Mouse (Mus musculus) forebrain, embryonic 10.5 days (tissue): Measurements from ENCODE around the gene Ccdc102a. TPM values are rescaled to one million over a fixed set of nuclear protein-coding genes. Genes with fewer than 3 reads are reported as not detected.

ENCODE experiments used
- DNase-seq: peaks from one replicate; pipeline ENCODE4 v3.0.0-alpha.2; 2017; ENCODE audit warnings: low spot score; ENCODE audit errors: extremely low spot score
- H3K27ac ChIP-seq: fragments of 300-500 bp; sonication (generic); 2 replicates; pipeline ENCODE4 v1.5.1; 2016; ENCODE audit warnings: mild to moderate bottlenecking
- H3K27me3 ChIP-seq: fragments of 300-500 bp; sonication (generic); 2 replicates; pipeline ENCODE4 v1.6.1; 2016; ENCODE audit warnings: mild to moderate bottlenecking; ENCODE audit not compliant: poor library complexity, severe bottlenecking
- H3K36me3 ChIP-seq: fragments of 300-500 bp; sonication (generic); replicated peaks from 2 replicates; pipeline ENCODE4 v1.6.1; 2016; ENCODE audit warnings: mild to moderate bottlenecking, moderate library complexity
- H3K4me1 ChIP-seq: fragments of 300-500 bp; sonication (generic); 2 replicates; pipeline ENCODE4 v1.6.1; 2016
- H3K4me3 ChIP-seq: fragments of 300-500 bp; sonication (generic); 2 replicates; pipeline ENCODE4 v1.5.1; 2016; ENCODE audit warnings: mild to moderate bottlenecking, moderate library complexity
- H3K9me3 ChIP-seq: fragments of 300-500 bp; sonication (generic); 2 replicates; pipeline ENCODE4 v1.6.1; 2016; ENCODE audit warnings: mild to moderate bottlenecking, moderate library complexity
- WGBS: fragments of 180-500 bp; shearing (Covaris S2); methylation state at CpG from one replicate; pipeline ENCODE4 v1.1.7; 2016; 5-methylcytosine and 5-hydroxymethylcytosine counted together
- polyA plus RNA-seq: library from polyadenylated mRNA; unstranded; fragments of >200 nt; fragmentation: Nextera tagmentation; extraction: Ambion mirVana; gene quantifications from 2 replicates; pipeline ENCODE4 v1.2.1, GENCODE M21; 2016

The Ccdc102a gene
- 11.9 and 13.5 TPM in 2 replicates for polyA plus RNA-seq

DNA sequence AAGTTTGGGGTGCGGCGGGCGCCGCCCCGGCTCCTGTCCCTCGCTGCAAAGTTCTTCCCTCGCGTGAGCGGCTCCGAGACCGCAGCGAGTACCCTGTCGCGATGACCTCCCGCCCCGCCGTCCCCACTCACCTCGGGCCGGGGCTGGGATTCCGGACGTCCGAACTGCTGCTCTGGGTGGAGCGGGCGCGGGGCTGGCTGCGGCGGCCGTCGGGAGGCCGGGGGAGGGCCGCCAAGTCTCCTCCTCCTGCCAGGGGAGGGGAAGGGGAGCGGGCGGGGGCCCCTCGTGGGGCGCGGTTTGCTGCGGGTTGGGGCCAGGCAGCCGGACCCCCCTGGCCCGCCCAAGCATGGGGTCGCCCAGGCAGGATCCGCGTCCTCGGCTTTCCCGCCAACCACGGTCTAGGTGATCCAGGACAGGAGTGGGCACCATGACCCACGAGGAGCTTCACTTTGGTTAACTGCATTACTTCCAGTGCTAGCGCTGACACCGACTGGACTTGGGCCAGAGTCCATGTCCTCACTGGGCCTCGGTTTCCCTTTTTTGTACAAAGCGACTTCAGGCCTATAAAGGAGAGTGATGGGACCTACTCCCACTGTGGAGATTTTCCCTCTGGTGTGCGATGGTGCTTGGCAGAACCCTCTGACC, at the start of gene Ccdc102a:
Gene Ccdc102a, minus strand, starts transcription at position 248 of the 645 bp plus-strand sequence.
- WGBS: 2% methylated on average over 45 of the region's 51 CpGs
- H3K27me3 ChIP-seq: peaks cover 60% of the 10 kb centered on the region
- H3K4me1 ChIP-seq: peaks cover 65% of the 10 kb centered on the region
- no peaks in the 10 kb centered on the region for H3K9me3 ChIP-seq
- peak within 1 kb of the TSS; percentile 92 for H3K4me3 ChIP-seq
- peak within 1 kb of the TSS; percentile 97 for H3K27ac ChIP-seq
- DNase-seq: no peak
- H3K36me3 ChIP-seq: peaks cover 2% of the 10 kb centered on the region; the same call in 1 of the 2 replicates

DNA sequence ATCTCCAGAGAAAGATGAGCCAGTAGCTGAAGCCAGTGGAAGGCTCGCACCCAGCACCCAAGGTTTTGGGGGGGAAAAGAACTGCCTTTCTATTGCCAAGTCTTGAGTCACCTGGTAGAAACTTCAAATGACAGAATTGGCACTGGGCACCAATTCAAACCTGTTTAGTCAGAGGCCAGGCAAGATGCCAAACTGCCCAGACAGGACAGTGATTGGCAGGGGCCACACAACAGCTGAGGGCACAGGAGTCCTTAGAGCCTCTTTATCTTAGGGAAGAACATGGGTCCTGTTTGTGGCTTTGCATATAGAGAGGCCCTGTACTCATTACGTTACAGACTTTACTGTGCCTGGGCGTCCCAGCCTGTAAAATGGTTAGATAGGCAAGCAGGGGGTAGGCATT, 49.7 kb upstream of the Ccdc102a start:
- Histone ChIP-seq H3K4me1 (peaks cover 3% of the 10 kb centered on the region; the same call in 1 of the 2 replicates), H3K9me3 (no peaks in the 10 kb centered on the region), H3K27me3 (0 out of 2 replicates have a peak, but pooled peaks cover 4% of the 10 kb centered on the region), H3K36me3 (no peaks in the 10 kb centered on the region), H3K27ac (no peak overlapping the region), H3K4me3 (no peak overlapping the region)
- no peak for DNase-seq
- WGBS: 89% methylated on average over 3 of the region's 3 CpGs

- 87% methylated on average over 4 of the region's 4 CpGs for WGBS
These were observed 49.2 kb upstream of the Ccdc102a start for GRCm38 (mm10) chr8:94967071-94967470.

GRCm38 (mm10) chr8:94966578-94966977, 48.7 kb upstream of the Ccdc102a start:
- peak; percentile 54 for DNase-seq
- H3K4me1 ChIP-seq: peaks cover 7% of the 10 kb centered on the region; the same call in 1 of the 2 replicates
- no peak overlapping the region for H3K27ac ChIP-seq
- no peaks in the 10 kb centered on the region for H3K9me3 ChIP-seq
- no peaks in the 10 kb centered on the region for H3K36me3 ChIP-seq
- peaks cover 4% of the 10 kb centered on the region; the same call in 1 of the 2 replicates for H3K27me3 ChIP-seq
- no peak overlapping the region for H3K4me3 ChIP-seq
- WGBS: 20% methylated on average over 7 of the region's 7 CpGs

More at GRCm38 (mm10) chr8:94967071-94967470, 49.2 kb upstream of the Ccdc102a start:
- no peaks in the 10 kb centered on the region for H3K9me3 ChIP-seq
- no peaks in the 10 kb centered on the region for H3K36me3 ChIP-seq
- no peak overlapping the region for H3K27ac ChIP-seq
- DNase-seq: no peak
- H3K4me3 ChIP-seq: no peak overlapping the region
- H3K27me3 ChIP-seq: 0 out of 2 replicates have a peak, but pooled peaks cover 4% of the 10 kb centered on the region
- H3K4me1 ChIP-seq: peaks cover 7% of the 10 kb centered on the region; the same call in 1 of the 2 replicates

DNA sequence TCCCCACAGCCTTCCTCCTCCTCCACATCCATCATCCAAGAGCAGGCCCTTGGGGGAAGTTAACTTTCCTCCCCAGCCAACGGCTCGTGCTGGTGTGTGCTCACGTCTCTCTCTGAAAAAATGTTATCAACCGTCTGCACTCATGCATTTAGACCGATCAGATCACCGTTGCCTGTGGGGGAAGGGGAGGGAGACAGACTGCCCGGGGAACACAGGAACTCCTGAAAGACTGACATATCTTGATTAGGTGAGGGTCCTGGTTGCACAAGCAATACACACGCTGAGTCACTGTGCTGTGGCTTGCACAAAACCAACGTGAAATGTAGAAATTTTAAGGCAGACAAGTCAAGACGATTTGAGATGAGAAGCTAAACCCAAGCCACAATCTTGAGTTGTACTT, 46.9 kb upstream of the Ccdc102a start:
- H3K27me3 ChIP-seq: peaks cover 4% of the 10 kb centered on the region; the same call in 1 of the 2 replicates
- DNase-seq: no peak
- peaks cover 7% of the 10 kb centered on the region; the same call in 1 of the 2 replicates for H3K4me1 ChIP-seq
- H3K4me3 ChIP-seq: no peak overlapping the region
- 0 out of 2 replicates have a peak overlapping the region, but pooled peaks have one; percentile 6 for H3K27ac ChIP-seq
- H3K36me3 ChIP-seq: no peaks in the 10 kb centered on the region
- 78% methylated on average over 10 of the region's 10 CpGs for WGBS
- no peaks in the 10 kb centered on the region for H3K9me3 ChIP-seq

- Histone ChIP-seq H3K27me3 (peaks cover 2% of the 10 kb centered on the region; the same call in 1 of the 2 replicates), H3K36me3 (no peaks in the 10 kb centered on the region), H3K4me3 (no peak overlapping the region), H3K4me1 (peaks cover 7% of the 10 kb centered on the region; the same call in 1 of the 2 replicates), H3K27ac (no peak overlapping the region), H3K9me3 (no peaks in the 10 kb centered on the region)
- WGBS: 97% methylated on average over 1 of the region's 1 CpGs
- no peak for DNase-seq
These were observed 44.3 kb upstream of the Ccdc102a start for GRCm38 (mm10) chr8:94962201-94962600.

DNA sequence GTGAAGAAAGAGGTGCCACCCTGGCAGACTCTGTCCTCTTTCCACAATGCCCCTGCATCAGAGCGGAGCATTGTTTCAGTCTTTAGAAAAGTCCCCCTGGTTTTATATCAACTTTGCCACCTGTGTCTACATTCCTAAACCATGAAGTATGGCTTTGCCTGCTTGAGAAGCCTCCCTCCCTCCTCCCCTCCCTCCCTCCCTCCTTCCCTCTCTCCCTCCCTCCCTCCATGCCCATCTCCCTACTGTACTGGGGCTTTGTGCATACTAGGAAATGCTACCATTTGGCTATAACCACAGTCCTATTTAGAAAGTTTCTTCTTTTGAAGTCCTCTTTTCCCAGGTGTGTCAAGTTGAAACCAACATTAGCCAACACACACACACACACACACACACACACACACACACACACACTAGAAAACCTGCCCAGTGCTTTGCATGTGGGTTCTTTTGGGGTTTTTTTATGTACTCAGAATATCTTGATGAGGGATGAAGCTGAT, 38.2 kb upstream of the Ccdc102a start:
- H3K4me3 ChIP-seq: no peak overlapping the region
- no peaks in the 10 kb centered on the region for H3K4me1 ChIP-seq
- DNase-seq: no peak
- H3K27me3 ChIP-seq: 0 out of 2 replicates have a peak, but pooled peaks cover 3% of the 10 kb centered on the region
- H3K9me3 ChIP-seq: no peaks in the 10 kb centered on the region
- H3K27ac ChIP-seq: no peak overlapping the region
- no peaks in the 10 kb centered on the region for H3K36me3 ChIP-seq
- 96% methylated on average over 1 of the region's 1 CpGs for WGBS

DNA sequence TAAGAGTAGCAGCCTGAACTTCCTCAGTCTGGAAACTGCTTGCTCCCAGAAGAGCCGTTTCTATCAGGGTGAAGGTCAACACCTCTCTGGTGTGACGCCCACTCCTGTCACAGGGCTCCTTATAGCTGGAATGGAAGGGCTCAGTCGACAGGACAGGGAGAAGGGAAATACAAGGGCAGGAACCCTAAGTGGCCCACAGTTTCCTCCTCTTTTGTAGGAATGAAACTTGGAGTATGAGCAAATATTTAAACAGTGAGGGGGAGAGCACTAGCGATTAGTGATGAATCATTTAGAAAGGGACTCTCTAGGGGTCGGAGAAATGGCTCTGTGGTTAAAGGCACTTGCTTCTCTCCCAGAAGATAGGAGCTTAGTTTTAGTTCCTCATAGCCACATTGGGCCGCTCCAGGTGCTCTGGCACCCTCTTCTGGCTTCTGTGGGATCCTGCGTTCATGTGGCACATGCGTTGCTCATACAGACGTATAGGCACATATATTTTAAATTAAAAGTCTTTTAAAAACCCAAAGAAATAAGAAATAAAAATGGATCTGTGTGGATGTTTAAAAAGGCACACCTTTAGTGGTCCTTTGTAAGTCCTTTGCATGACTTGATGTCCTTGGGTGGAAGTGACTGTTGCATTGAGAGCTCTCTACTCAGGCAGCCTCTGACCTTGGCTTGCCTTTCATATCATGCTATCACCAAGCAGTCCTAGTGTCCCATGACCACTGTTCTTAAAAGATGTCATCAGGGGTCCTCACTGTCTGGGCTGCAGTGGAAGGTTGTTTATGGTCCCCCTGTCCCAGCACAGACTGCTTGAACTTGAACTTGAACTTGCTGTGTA, 37.2 kb upstream of the Ccdc102a start:
- 45% methylated on average over 9 of the region's 9 CpGs for WGBS
- no peak for DNase-seq
- H3K27me3 ChIP-seq: 0 out of 2 replicates have a peak, but pooled peaks cover 3% of the 10 kb centered on the region
- no peaks in the 10 kb centered on the region for H3K36me3 ChIP-seq
- H3K4me1 ChIP-seq: no peaks in the 10 kb centered on the region
- no peak overlapping the region for H3K4me3 ChIP-seq
- H3K9me3 ChIP-seq: no peaks in the 10 kb centered on the region
- H3K27ac ChIP-seq: no peak overlapping the region

DNA sequence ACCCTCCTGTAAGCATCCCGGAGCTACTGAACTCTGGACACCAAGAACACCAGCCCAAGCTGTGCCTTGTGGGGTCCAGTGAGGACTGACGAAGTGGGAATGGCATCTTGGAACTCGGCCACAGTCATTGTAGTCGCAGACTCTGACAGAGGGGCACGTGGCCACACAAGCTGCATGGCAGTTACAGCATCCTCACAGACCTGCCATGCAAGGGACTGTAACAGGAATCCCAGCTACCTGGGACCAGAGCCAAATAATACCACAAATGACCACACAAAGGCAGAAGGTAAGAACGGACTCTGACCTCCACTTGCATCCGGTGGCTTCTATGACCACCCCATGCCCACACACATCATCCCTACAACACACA, 36.5 kb upstream of the Ccdc102a start:
- no peak overlapping the region for H3K27ac ChIP-seq
- DNase-seq: no peak
- WGBS: 84% methylated on average over 7 of the region's 7 CpGs
- H3K9me3 ChIP-seq: no peaks in the 10 kb centered on the region
- no peak overlapping the region for H3K4me3 ChIP-seq
- no peaks in the 10 kb centered on the region for H3K4me1 ChIP-seq
- H3K27me3 ChIP-seq: 0 out of 2 replicates have a peak, but pooled peaks cover 3% of the 10 kb centered on the region
- H3K36me3 ChIP-seq: no peaks in the 10 kb centered on the region

DNA sequence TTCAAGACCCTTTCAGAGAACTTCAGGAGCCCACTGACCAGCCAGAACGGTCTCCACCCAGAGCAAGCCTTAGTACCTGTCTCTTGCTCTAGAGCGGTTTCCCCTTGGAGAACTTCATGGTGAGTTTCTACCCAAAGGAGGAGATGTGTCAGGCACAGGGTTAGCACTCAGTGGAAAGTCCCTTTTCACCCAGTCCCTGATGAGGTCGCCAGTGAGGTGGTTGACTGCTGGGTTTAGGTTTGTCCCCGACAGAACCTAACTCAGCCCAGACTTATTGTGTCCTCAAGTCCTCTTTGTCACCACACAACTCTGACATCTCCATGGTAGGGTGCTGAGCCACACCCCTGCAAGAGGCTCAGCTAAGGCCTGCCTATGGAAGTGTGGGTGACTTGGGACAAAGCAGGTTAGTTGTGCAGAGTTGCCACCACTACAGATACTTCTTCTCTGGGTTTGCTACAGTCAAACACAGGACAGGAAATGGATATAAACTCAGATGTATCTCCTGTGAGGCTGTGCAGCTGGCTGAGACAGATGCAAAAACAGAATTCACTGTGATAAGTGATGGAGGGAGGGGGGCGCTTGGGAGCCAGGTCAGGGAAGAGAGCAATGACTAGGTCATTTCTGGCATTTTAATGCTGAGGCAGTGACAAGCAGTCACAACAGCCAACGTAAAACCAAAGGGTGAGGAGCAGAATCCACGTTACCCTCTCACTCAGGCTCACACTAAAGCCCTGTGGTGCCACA, 35.9 kb upstream of the Ccdc102a start:
- 0 out of 2 replicates have a peak, but pooled peaks cover 3% of the 10 kb centered on the region for H3K27me3 ChIP-seq
- H3K4me1 ChIP-seq: no peaks in the 10 kb centered on the region
- 77% methylated on average over 7 of the region's 7 CpGs for whole genome bisulfite sequencing
- no peak overlapping the region for H3K4me3 ChIP-seq
- no peaks in the 10 kb centered on the region for H3K36me3 ChIP-seq
- H3K27ac ChIP-seq: no peak overlapping the region
- no peaks in the 10 kb centered on the region for H3K9me3 ChIP-seq
- DNase-seq: no peak

DNA sequence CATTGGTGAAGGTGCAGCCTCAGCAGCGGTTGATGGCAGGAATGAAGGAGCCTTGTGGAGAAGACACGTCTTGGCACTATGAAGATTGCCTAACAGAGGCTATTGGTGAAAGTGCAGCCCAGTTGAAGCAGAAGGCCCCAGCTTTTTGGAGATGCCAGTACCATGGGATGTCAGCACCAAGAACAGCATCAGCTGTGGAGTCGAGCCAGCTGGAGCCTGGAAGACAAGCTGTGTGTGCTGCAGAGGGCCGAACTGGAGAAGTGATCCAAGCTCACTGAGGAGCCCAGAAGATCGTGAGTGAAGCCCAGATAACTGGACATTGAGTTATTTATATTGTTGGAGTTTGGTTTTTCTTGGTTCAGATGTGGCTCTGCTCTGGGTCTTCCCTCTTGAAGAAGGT, 34.2 kb upstream of the Ccdc102a start:
- Histone ChIP-seq H3K4me1 (peaks cover under 1% of the 10 kb centered on the region; the same call in 1 of the 2 replicates), H3K9me3 (no peaks in the 10 kb centered on the region), H3K27me3 (0 out of 2 replicates have a peak, but pooled peaks cover 3% of the 10 kb centered on the region), H3K4me3 (no peak overlapping the region), H3K36me3 (no peaks in the 10 kb centered on the region), H3K27ac (no peak overlapping the region)
- 82% methylated on average over 5 of the region's 5 CpGs for WGBS
- DNase-seq: no peak

- H3K27ac ChIP-seq: 0 out of 2 replicates have a peak overlapping the region, but pooled peaks have one; percentile 48
- 82% methylated on average over 5 of the region's 5 CpGs for WGBS
These were observed 32.6 kb upstream of the Ccdc102a start for GRCm38 (mm10) chr8:94950458-94950857.

More at GRCm38 (mm10) chr8:94950458-94950857, 32.6 kb upstream of the Ccdc102a start:
- H3K4me1 ChIP-seq: peaks cover 16% of the 10 kb centered on the region
- no peaks in the 10 kb centered on the region for H3K36me3 ChIP-seq
- DNase-seq: no peak
- H3K4me3 ChIP-seq: no peak overlapping the region
- H3K9me3 ChIP-seq: no peaks in the 10 kb centered on the region
- H3K27me3 ChIP-seq: peaks cover 11% of the 10 kb centered on the region; the same call in 1 of the 2 replicates
